Mouse (Mus musculus): ENCODE data around the gene Csrp2. TPM values are rescaled to one million over a fixed set of nuclear protein-coding genes. Genes with fewer than 3 reads are reported as not detected.

Gene Csrp2
- polyA plus RNA-seq, 1 experiment from 2014 or later: 166 TPM

GRCm38 (mm10) chr10:110939717-110940116, 20.1 kb downstream of the Csrp2 start:
- Histone ChIP-seq H3K27ac (ENCODE audit: low read depth, low read length) (no peak overlapping the region), H3K27me3 (ENCODE audit: control insufficient read depth, insufficient read depth, low read length) (no peaks in the 10 kb centered on the region), H3K4me1 (ENCODE audit: control insufficient read depth, insufficient read depth, low read length) (no peaks in the 10 kb centered on the region), H3K4me2 (no peak overlapping the region), H3K36me3 (ENCODE audit: control insufficient read depth, insufficient read depth, low read length) (peaks cover 8% of the 10 kb centered on the region; the same call in 1 of the 2 replicates), H3K4me3 (ENCODE audit: low read depth, low read length) (no peak overlapping the region), H3K9ac (ENCODE audit: low read length) (no peak overlapping the region), H3K9me3 (ENCODE audit: control insufficient read depth, low read length) (no peaks in the 10 kb centered on the region)
- ATAC-seq (ENCODE audit: low FRiP score): no peak
- 86% methylated on average over 4 of the region's 4 CpGs for WGBS
- DNase-seq (ENCODE audit: low spot score, missing footprints): no peak

- Histone ChIP-seq H3K9me3 (ENCODE audit: control insufficient read depth, low read length) (no peaks in the 10 kb centered on the region), H3K4me3 (ENCODE audit: low read depth, low read length) (no peak overlapping the region), H3K4me2 (no peak overlapping the region), H3K36me3 (ENCODE audit: control insufficient read depth, insufficient read depth, low read length) (peaks cover 8% of the 10 kb centered on the region; the same call in 1 of the 2 replicates), H3K4me1 (ENCODE audit: control insufficient read depth, insufficient read depth, low read length) (no peaks in the 10 kb centered on the region), H3K9ac (ENCODE audit: low read length) (no peak overlapping the region), H3K27me3 (ENCODE audit: control insufficient read depth, insufficient read depth, low read length) (no peaks in the 10 kb centered on the region), H3K27ac (ENCODE audit: low read depth, low read length) (no peak overlapping the region)
- ATAC-seq (ENCODE audit: low FRiP score): no peak
- 88% methylated on average over 13 of the region's 13 CpGs for WGBS
- no peak for DNase-seq (ENCODE audit: low spot score, missing footprints)
Measured at GRCm38 (mm10) chr10:110940740-110941398, 21.3 kb downstream of the Csrp2 start.

GRCm38 (mm10) chr10:110941968-110942367, 22.4 kb downstream of the Csrp2 start:
- ATAC-seq (ENCODE audit: low FRiP score): no peak
- WGBS: 94% methylated on average over 11 of the region's 11 CpGs

GRCm38 (mm10) chr10:110942806-110943205, 23.2 kb downstream of the Csrp2 start:
- no peaks in the 10 kb centered on the region for H3K27me3 ChIP-seq (ENCODE audit: control insufficient read depth, insufficient read depth, low read length)
- H3K9me3 ChIP-seq (ENCODE audit: control insufficient read depth, low read length): no peaks in the 10 kb centered on the region
- ATAC-seq (ENCODE audit: low FRiP score): no peak
- H3K4me1 ChIP-seq (ENCODE audit: control insufficient read depth, insufficient read depth, low read length): no peaks in the 10 kb centered on the region
- DNase-seq (ENCODE audit: low spot score, missing footprints): no peak
- H3K36me3 ChIP-seq (ENCODE audit: control insufficient read depth, insufficient read depth, low read length): peaks cover 8% of the 10 kb centered on the region; the same call in 1 of the 2 replicates
- no peak overlapping the region for H3K27ac ChIP-seq (ENCODE audit: low read depth, low read length)
- WGBS: 90% methylated on average over 9 of the region's 9 CpGs
- no peak overlapping the region for H3K4me3 ChIP-seq (ENCODE audit: low read depth, low read length)
- H3K9ac ChIP-seq (ENCODE audit: low read length): no peak overlapping the region
- H3K4me2 ChIP-seq: no peak overlapping the region

More at GRCm38 (mm10) chr10:110941968-110942367, 22.4 kb downstream of the Csrp2 start:
- no peak overlapping the region for H3K4me2 ChIP-seq
- DNase-seq (ENCODE audit: low spot score, missing footprints): no peak
- H3K27me3 ChIP-seq (ENCODE audit: control insufficient read depth, insufficient read depth, low read length): no peaks in the 10 kb centered on the region
- no peak overlapping the region for H3K4me3 ChIP-seq (ENCODE audit: low read depth, low read length)
- H3K9ac ChIP-seq (ENCODE audit: low read length): no peak overlapping the region
- H3K4me1 ChIP-seq (ENCODE audit: control insufficient read depth, insufficient read depth, low read length): no peaks in the 10 kb centered on the region
- peaks cover 8% of the 10 kb centered on the region; the same call in 1 of the 2 replicates for H3K36me3 ChIP-seq (ENCODE audit: control insufficient read depth, insufficient read depth, low read length)
- no peaks in the 10 kb centered on the region for H3K9me3 ChIP-seq (ENCODE audit: control insufficient read depth, low read length)
- H3K27ac ChIP-seq (ENCODE audit: low read depth, low read length): no peak overlapping the region

- DNase-seq (ENCODE audit: low spot score, missing footprints): no peak
- Histone ChIP-seq H3K9me3 (ENCODE audit: control insufficient read depth, low read length) (no peaks in the 10 kb centered on the region), H3K4me3 (ENCODE audit: low read depth, low read length) (no peak overlapping the region), H3K27me3 (ENCODE audit: control insufficient read depth, insufficient read depth, low read length) (no peaks in the 10 kb centered on the region), H3K36me3 (ENCODE audit: control insufficient read depth, insufficient read depth, low read length) (peaks cover 8% of the 10 kb centered on the region; the same call in 1 of the 2 replicates), H3K9ac (ENCODE audit: low read length) (no peak overlapping the region), H3K4me1 (ENCODE audit: control insufficient read depth, insufficient read depth, low read length) (no peaks in the 10 kb centered on the region), H3K4me2 (no peak overlapping the region), H3K27ac (ENCODE audit: low read depth, low read length) (no peak overlapping the region)
- WGBS: 92% methylated on average over 11 of the region's 11 CpGs
- no peak for ATAC-seq (ENCODE audit: low FRiP score)
Measured at GRCm38 (mm10) chr10:110944175-110944574, 24.6 kb downstream of the Csrp2 start.

- Histone ChIP-seq H3K9ac (ENCODE audit: low read length) (no peak overlapping the region), H3K27me3 (ENCODE audit: control insufficient read depth, insufficient read depth, low read length) (no peaks in the 10 kb centered on the region), H3K4me2 (no peak overlapping the region), H3K4me1 (ENCODE audit: control insufficient read depth, insufficient read depth, low read length) (no peaks in the 10 kb centered on the region), H3K4me3 (ENCODE audit: low read depth, low read length) (no peak overlapping the region), H3K27ac (ENCODE audit: low read depth, low read length) (no peak overlapping the region), H3K36me3 (ENCODE audit: control insufficient read depth, insufficient read depth, low read length) (peaks cover 8% of the 10 kb centered on the region; the same call in 1 of the 2 replicates), H3K9me3 (ENCODE audit: control insufficient read depth, low read length) (no peaks in the 10 kb centered on the region)
- ATAC-seq (ENCODE audit: low FRiP score): no peak
- 91% methylated on average over 12 of the region's 12 CpGs for WGBS
- no peak for DNase-seq (ENCODE audit: low spot score, missing footprints)
Measured at GRCm38 (mm10) chr10:110945966-110946365, 26.4 kb downstream of the Csrp2 start.

- Histone ChIP-seq H3K4me3 (ENCODE audit: low read depth, low read length) (no peak overlapping the region), H3K9ac (ENCODE audit: low read length) (no peak overlapping the region), H3K4me2 (no peak overlapping the region), H3K9me3 (ENCODE audit: control insufficient read depth, low read length) (no peaks in the 10 kb centered on the region), H3K27ac (ENCODE audit: low read depth, low read length) (no peak overlapping the region), H3K27me3 (ENCODE audit: control insufficient read depth, insufficient read depth, low read length) (no peaks in the 10 kb centered on the region), H3K4me1 (ENCODE audit: control insufficient read depth, insufficient read depth, low read length) (no peaks in the 10 kb centered on the region), H3K36me3 (ENCODE audit: control insufficient read depth, insufficient read depth, low read length) (peaks cover 8% of the 10 kb centered on the region; the same call in 1 of the 2 replicates)
- DNase-seq (ENCODE audit: low spot score, missing footprints) (no peak), ATAC-seq (ENCODE audit: low FRiP score) (no peak)
- 88% methylated on average over 4 of the region's 4 CpGs for WGBS
Measured at GRCm38 (mm10) chr10:110947574-110947973, 28.0 kb downstream of the Csrp2 start.

- H3K27me3 ChIP-seq (ENCODE audit: control insufficient read depth, insufficient read depth, low read length): no peaks in the 10 kb centered on the region
- no peaks in the 10 kb centered on the region for H3K4me1 ChIP-seq (ENCODE audit: control insufficient read depth, insufficient read depth, low read length)
- peaks cover 4% of the 10 kb centered on the region; the same call in 1 of the 2 replicates for H3K36me3 ChIP-seq (ENCODE audit: control insufficient read depth, insufficient read depth, low read length)
- H3K27ac ChIP-seq (ENCODE audit: low read depth, low read length): no peak overlapping the region
- H3K9me3 ChIP-seq (ENCODE audit: control insufficient read depth, low read length): no peaks in the 10 kb centered on the region
- H3K9ac ChIP-seq (ENCODE audit: low read length): no peak overlapping the region
- no peak overlapping the region for H3K4me2 ChIP-seq
- DNase-seq (ENCODE audit: low spot score, missing footprints) (no peak), ATAC-seq (ENCODE audit: low FRiP score) (no peak)
- H3K4me3 ChIP-seq (ENCODE audit: low read depth, low read length): no peak overlapping the region
- WGBS: 85% methylated on average over 1 of the region's 1 CpGs
Measured at GRCm38 (mm10) chr10:110951112-110951511, 31.5 kb downstream of the Csrp2 start.

GRCm38 (mm10) chr10:110951748-110952147, 32.2 kb downstream of the Csrp2 start:
- Histone ChIP-seq H3K4me3 (ENCODE audit: low read depth, low read length) (no peak overlapping the region), H3K4me2 (no peak overlapping the region), H3K27ac (ENCODE audit: low read depth, low read length) (no peak overlapping the region), H3K36me3 (ENCODE audit: control insufficient read depth, insufficient read depth, low read length) (0 out of 2 replicates have a peak, but pooled peaks cover 4% of the 10 kb centered on the region), H3K4me1 (ENCODE audit: control insufficient read depth, insufficient read depth, low read length) (no peaks in the 10 kb centered on the region), H3K9ac (ENCODE audit: low read length) (no peak overlapping the region), H3K27me3 (ENCODE audit: control insufficient read depth, insufficient read depth, low read length) (no peaks in the 10 kb centered on the region), H3K9me3 (ENCODE audit: control insufficient read depth, low read length) (no peaks in the 10 kb centered on the region)
- no peak for ATAC-seq (ENCODE audit: low FRiP score)
- whole genome bisulfite sequencing: 94% methylated on average over 4 of the region's 4 CpGs
- DNase-seq (ENCODE audit: low spot score, missing footprints): no peak

All from midbrain, embryonic 11.5 days (tissue).